Mouse (Mus musculus): ENCODE results near the gene Dnah11. TPM values are rescaled to one million over a fixed set of nuclear protein-coding genes. Genes with fewer than 3 reads are reported as not detected.

Gene Dnah11
- total RNA-seq, 2 experiments from 2014 or later, result not detected

DNA sequence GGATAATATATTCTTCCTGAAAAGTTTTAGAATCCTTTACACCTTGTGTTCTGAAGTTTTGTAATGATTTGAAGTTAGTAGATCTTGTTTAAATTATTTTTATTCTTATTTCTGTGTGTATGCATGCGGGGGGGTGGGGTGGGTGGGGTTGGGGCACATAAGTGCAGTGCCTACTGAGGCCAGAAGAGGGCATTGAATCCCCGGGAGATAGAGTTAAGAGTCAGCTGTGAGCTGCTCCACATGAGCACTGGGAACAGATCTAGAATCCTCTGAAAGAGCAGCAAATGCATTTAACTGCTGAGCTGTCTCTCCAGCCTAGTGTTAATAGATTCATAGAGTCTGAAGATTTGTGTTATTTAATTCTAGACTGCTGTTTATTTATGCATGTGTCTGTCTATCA lies 364.2 kb downstream of the Dnah11 start:
- no peak for DNase-seq
- Histone ChIP-seq H3K4me3 (no peak overlapping the region), H3K27ac (no peak overlapping the region)
- intact Hi-C loops (cut with DNase I), result no loop called here
- no peak for TF ChIP-seq CTCF (IDR thresholded peaks at IDR 0.05)

DNA sequence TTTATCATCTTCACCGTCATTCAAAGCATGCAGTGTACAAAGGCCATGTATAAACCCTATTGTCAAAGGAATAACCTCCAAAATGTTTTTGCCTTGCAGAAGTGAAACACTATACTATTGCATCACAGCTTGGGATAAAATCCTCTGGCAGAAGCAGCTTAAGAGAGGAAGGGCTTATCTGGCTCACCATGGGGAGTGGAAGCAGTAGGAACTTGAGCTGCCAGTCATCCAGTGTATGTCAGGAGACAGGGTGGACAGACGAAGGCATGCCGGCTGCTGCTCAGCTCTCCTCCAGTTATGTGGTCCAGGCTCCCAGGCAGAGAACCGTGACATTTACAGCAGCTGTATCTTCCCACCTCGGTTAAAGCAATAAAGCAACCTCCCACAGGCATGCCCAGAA lies 366.7 kb downstream of the Dnah11 start:
- Histone ChIP-seq H3K27ac (no peak overlapping the region), H3K4me3 (no peak overlapping the region)
- intact Hi-C loops (cut with DNase I), result no loop called here
- TF ChIP-seq CTCF (IDR thresholded peaks at IDR 0.05), result no peak
- DNase-seq, result no peak

DNA sequence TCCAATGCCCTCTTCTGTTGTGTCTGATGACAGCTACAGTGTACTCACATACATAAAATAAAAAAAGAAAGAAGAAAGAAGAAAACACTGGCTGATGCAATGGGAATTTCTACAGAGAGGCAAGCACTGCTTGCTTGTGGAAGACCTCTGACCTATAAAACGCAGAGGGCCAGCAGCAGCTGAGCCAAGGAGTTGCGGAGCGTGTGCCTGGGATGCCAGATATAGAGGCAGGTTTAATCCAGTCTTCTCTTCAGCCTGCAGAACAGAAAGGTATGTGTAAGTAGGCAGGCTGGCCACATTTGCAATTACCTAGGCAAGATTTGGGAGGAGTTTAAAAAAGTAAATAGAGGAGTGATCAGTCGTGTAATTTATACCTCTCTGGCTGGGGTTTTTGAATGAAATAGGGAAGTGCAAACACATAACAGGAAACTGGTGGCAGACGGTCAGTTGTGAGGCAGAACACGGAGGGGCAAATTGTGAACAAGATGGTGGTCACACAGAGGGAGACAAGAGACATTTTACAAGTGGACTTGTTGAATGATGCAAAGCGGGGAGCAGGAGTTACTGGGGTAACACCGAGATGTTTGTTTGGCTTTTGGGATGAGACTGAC lies 367.4 kb downstream of the Dnah11 start:
- no peak for DNase-seq
- H3K27ac ChIP-seq, result no peak overlapping the region
- H3K4me3 ChIP-seq, result no peak overlapping the region
- intact Hi-C loops (cut with DNase I), result no loop called here
- no peak for TF ChIP-seq CTCF (IDR thresholded peaks at IDR 0.05)

DNA sequence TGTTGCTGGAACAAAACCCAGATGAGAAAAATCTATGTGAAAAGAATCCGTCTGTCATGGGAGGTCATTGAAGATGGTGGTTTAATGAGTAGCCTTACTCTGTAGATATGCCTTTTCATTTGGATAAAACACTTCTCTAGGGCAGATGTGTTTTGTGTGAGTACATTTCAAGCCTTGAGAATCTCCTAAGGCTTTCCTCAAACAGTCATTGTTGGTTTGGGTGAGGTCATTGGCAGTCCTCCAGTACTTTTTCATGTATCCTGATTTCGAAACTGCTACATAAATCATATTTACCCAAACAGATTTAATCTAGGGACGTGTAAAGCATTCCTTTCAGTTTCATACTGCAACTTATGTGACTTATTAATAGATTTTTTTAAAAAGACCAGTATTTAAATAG lies 370.5 kb downstream of the Dnah11 start:
- no peak overlapping the region for H3K27ac ChIP-seq
- TF ChIP-seq CTCF (IDR thresholded peaks at IDR 0.05), result no peak
- intact Hi-C loops (cut with DNase I), result loop anchor here (10.0 kb wide), 1 partner anchor 1026 kb away; no protein-coding TSS in a partner anchor
- no peak for DNase-seq
- no peak overlapping the region for H3K4me3 ChIP-seq

Other genes starting within 250 kb of the Dnah11 start
- gene Sp4, start 102.4 kb upstream of the Dnah11 start, total RNA-seq (2021), result 10 to 100 TPM in 1 of 2 experiments, 1 to 10 TPM in 1; 9.6 to 10.6 TPM

All from gastrocnemius, adult 2 months (tissue).